Mouse (Mus musculus): ENCODE data around the gene Arhgap36. TPM values are rescaled to one million over a fixed set of nuclear protein-coding genes. Genes with fewer than 3 reads are reported as not detected.

Arhgap36 gene
- not detected in 2 replicates for polyA plus RNA-seq (2012; rRNA removed)

DNA sequence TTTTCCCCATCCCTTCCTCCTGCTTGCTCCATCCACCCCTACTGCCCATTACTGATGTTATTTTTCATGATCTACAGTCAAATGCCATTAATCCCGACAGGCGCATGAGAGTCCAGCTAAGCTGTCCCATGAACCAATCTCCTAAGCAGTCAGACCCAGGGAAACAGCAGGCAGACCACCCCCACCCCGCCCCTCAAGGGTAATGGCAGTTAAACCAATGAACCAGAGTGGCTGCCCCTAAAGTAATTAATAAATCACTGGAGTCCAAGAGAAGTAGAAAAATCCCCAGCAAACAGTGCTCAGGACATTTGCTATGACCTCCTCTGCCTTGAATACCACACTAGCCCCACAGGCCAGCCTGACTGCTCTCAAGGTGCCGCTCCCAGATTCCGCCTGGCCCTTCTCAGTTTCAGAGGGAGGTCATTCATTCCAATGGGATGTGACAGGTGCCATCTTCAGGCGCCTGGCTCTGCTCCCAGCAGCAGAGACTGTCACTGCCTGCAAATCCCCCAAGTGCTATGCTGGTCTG, at the start of gene Arhgap36:
Gene Arhgap36, plus strand, starts transcription at position 504 of the 529 bp plus-strand sequence.
- H3K4me1 ChIP-seq (ENCODE audit: control insufficient read depth, insufficient read depth, low read length) = no peaks in the 10 kb centered on the region
- H3K36me3 ChIP-seq (ENCODE audit: control insufficient read depth, insufficient read depth, low read length) = no peaks in the 10 kb centered on the region
- H3K27ac ChIP-seq (ENCODE audit: control insufficient read depth, insufficient read depth, low read depth, low read length) = no peak within 1 kb of the TSS
- H3K27me3 ChIP-seq (ENCODE audit: control insufficient read depth, insufficient read depth, low read length) = no peaks in the 10 kb centered on the region
- H3K4me3 ChIP-seq (ENCODE audit: control insufficient read depth, low read depth, low read length) = no peak within 1 kb of the TSS
- TF ChIP-seq POLR2A (IDR thresholded peaks at IDR 0.05; ENCODE audit: control insufficient read depth, low read depth, low read length) (no peak), CTCF (IDR thresholded peaks at IDR 0.05; ENCODE audit: control insufficient read depth, insufficient read depth, insufficient replicate concordance, low read depth, low read length) (no peak)

DNA sequence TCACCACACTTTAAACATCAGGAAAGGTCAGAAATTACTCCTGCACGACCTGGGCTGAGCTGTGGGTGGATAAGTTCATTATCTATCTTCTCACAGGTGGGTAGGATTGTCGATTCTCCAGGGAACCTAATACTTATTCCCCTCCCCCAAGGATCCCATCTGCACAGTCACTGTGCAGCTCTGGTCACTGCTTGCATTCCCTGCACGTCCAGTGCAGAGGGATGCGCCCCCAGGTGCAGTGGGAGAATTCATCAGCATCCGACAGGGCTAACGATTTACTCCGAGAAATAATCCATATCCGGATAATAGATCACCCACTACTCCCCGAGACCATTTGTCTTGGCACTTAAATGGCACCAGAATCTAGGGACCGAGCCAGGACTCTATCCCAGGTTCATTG, 6.0 kb upstream of the Arhgap36 start:
- Histone ChIP-seq H3K36me3 (ENCODE audit: control insufficient read depth, insufficient read depth, low read length) (no peaks in the 10 kb centered on the region), H3K27ac (ENCODE audit: control insufficient read depth, insufficient read depth, low read depth, low read length) (no peak overlapping the region), H3K27me3 (ENCODE audit: control insufficient read depth, insufficient read depth, low read length) (no peaks in the 10 kb centered on the region), H3K4me3 (ENCODE audit: control insufficient read depth, low read depth, low read length) (no peak overlapping the region), H3K4me1 (ENCODE audit: control insufficient read depth, insufficient read depth, low read length) (no peaks in the 10 kb centered on the region)
- TF ChIP-seq CTCF (IDR thresholded peaks at IDR 0.05; ENCODE audit: control insufficient read depth, insufficient read depth, insufficient replicate concordance, low read depth, low read length) = no peak
- no peak for TF ChIP-seq POLR2A (IDR thresholded peaks at IDR 0.05; ENCODE audit: control insufficient read depth, low read depth, low read length)

DNA sequence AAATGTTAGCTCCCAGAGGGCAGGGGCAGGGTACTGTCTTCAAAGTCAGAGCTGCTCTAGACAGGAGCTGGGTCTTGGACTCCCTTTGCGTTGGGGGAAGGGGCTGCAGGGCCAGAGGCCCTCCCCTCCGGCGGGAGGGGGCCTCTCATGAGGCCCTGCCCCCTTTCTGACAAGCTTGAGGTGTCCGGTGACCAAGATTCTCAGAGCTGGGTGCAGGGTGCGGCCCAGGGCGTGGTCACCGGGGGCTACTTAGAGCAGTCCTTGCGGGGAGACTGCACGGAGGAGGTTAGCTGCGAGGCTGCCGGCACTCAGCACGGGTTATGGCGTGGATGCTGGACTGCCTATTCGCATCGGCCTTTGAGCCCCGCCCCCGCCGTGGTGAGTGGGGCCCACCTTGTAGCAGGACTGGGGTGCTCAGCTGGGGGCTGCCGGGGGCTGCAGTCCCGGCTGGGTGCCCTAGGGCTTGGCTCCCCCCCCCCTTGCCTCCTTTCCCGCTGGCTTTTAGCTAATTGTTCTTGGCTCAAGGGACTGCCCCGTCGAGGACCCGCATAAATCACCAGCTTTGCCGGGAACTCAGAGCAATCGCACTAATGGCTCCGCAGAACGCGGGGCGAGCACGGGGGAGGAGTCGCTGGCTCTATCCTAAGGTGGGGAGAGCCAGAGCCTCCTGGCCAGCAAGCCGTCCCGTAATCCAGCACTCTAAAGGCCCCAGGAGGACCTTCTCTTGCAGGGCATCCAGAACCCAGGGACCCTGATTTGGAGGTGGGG, 6.7 kb downstream of the Arhgap36 start:
- TF ChIP-seq CTCF (IDR thresholded peaks at IDR 0.05; ENCODE audit: control insufficient read depth, insufficient read depth, insufficient replicate concordance, low read depth, low read length) (no peak), POLR2A (IDR thresholded peaks at IDR 0.05; ENCODE audit: control insufficient read depth, low read depth, low read length) (no peak)
- peak overlapping the region; percentile 44 for H3K4me3 ChIP-seq (ENCODE audit: control insufficient read depth, low read depth, low read length)
- no peaks in the 10 kb centered on the region for H3K36me3 ChIP-seq (ENCODE audit: control insufficient read depth, insufficient read depth, low read length)
- no peak overlapping the region for H3K27ac ChIP-seq (ENCODE audit: control insufficient read depth, insufficient read depth, low read depth, low read length)
- H3K4me1 ChIP-seq (ENCODE audit: control insufficient read depth, insufficient read depth, low read length) = peaks cover 7% of the 10 kb centered on the region
- no peaks in the 10 kb centered on the region for H3K27me3 ChIP-seq (ENCODE audit: control insufficient read depth, insufficient read depth, low read length)

DNA sequence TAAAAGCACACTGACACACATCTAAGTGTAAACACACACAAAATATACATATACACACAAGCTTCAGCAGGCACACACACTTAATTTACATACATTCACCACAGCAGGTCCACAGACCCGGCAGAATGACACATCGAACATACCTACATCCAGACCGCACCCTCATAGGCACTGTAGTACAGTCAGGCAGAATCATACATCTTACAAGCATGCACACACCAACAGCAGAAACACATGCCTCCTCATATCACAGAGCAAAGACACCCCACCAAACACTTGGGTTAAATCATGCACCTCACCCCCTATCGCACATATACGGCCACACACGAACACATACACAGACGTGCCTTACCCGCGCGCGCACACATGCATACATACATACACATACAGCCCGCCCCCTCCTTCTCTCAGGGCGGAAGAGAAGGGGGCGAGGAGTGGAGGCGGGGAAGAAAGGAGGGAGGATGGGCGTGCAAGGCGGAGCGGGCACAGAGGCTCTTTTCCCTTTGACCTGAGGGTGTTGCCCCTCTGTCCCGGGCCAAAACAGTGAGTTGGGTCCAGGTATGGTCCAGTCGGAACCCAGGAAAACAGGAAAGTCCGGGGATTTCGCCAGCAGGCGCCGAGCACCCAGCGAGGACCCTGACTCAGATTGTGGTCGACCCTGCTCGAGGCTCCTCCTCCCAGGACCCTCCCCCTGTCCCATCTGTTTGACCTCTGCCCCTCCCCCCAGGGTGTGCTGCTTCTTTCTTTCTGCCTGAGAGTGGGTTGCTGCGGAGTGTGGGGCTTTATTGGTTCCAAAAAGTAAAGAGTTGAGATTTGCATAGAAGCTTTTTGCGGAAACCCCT, 16.4 kb downstream of the Arhgap36 start:
- Histone ChIP-seq H3K4me1 (ENCODE audit: control insufficient read depth, insufficient read depth, low read length) (peaks cover 2% of the 10 kb centered on the region; the same call in 1 of the 2 replicates), H3K27ac (ENCODE audit: control insufficient read depth, insufficient read depth, low read depth, low read length) (no peak overlapping the region), H3K27me3 (ENCODE audit: control insufficient read depth, insufficient read depth, low read length) (no peaks in the 10 kb centered on the region), H3K4me3 (ENCODE audit: control insufficient read depth, low read depth, low read length) (peak overlapping the region; percentile 10), H3K36me3 (ENCODE audit: control insufficient read depth, insufficient read depth, low read length) (no peaks in the 10 kb centered on the region)
- TF ChIP-seq CTCF (IDR thresholded peaks at IDR 0.05; ENCODE audit: control insufficient read depth, insufficient read depth, insufficient replicate concordance, low read depth, low read length) (no peak), POLR2A (IDR thresholded peaks at IDR 0.05; ENCODE audit: control insufficient read depth, low read depth, low read length) (no peak)

DNA sequence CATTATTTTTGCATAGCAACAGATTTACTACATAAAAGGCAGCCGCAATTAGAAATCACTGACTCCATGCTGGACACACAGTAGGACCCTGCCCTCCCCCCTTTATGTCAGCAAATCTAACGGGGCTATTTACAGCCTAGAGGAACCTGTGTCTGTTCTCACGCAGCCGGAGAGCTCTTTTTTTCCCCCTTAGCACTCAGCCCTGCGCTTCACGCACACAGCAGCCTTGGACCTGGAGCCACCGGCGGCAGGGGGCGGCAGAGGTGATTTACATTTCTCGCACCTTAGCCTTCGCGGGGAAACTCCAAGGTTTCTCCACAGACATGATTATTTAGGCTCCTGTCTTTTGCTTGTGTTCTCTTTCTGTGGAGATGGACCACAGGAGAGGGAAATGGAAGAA, 17.1 kb downstream of the Arhgap36 start:
- no peak overlapping the region for H3K27ac ChIP-seq (ENCODE audit: control insufficient read depth, insufficient read depth, low read depth, low read length)
- no peaks in the 10 kb centered on the region for H3K27me3 ChIP-seq (ENCODE audit: control insufficient read depth, insufficient read depth, low read length)
- H3K36me3 ChIP-seq (ENCODE audit: control insufficient read depth, insufficient read depth, low read length) = no peaks in the 10 kb centered on the region
- no peak overlapping the region for H3K4me3 ChIP-seq (ENCODE audit: control insufficient read depth, low read depth, low read length)
- peaks cover 2% of the 10 kb centered on the region; the same call in 1 of the 2 replicates for H3K4me1 ChIP-seq (ENCODE audit: control insufficient read depth, insufficient read depth, low read length)
- no peak for TF ChIP-seq POLR2A (IDR thresholded peaks at IDR 0.05; ENCODE audit: control insufficient read depth, low read depth, low read length)
- TF ChIP-seq CTCF (IDR thresholded peaks at IDR 0.05; ENCODE audit: control insufficient read depth, insufficient read depth, insufficient replicate concordance, low read depth, low read length) = no peak

DNA sequence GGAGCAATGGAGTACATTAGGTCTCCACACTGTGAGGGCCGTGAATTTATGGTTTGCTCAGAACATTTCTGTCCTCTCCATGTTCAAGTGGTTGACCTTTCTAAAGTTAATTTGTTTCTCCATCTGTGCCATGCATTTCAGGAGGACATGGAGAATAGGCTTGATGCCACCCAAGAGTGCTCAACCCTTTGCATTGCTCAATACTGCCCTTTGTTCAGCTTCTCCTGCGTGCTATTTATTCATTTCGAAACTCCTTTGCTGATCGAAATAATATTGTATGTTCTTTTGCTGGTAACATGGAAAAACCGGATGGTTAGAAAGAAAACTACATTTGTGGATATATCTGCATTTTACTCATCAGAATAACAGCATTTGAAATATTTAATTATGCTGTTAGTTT, 25.4 kb downstream of the Arhgap36 start:
- Histone ChIP-seq H3K27me3 (ENCODE audit: control insufficient read depth, insufficient read depth, low read length) (no peaks in the 10 kb centered on the region), H3K36me3 (ENCODE audit: control insufficient read depth, insufficient read depth, low read length) (no peaks in the 10 kb centered on the region), H3K4me1 (ENCODE audit: control insufficient read depth, insufficient read depth, low read length) (peaks cover 6% of the 10 kb centered on the region), H3K27ac (ENCODE audit: control insufficient read depth, insufficient read depth, low read depth, low read length) (no peak overlapping the region), H3K4me3 (ENCODE audit: control insufficient read depth, low read depth, low read length) (no peak overlapping the region)
- TF ChIP-seq CTCF (IDR thresholded peaks at IDR 0.05; ENCODE audit: control insufficient read depth, insufficient read depth, insufficient replicate concordance, low read depth, low read length) (no peak), POLR2A (IDR thresholded peaks at IDR 0.05; ENCODE audit: control insufficient read depth, low read depth, low read length) (no peak)

Data from testis, adult 2 months (tissue).